Mouse (Mus musculus): ENCODE measurements around the gene Wnk2.
A peak's percentile ranks its signal among the peaks of the same experiment; 100 is the strongest.
"Not testable (repeated sequence)": the region's sequence is repeated elsewhere in the genome, so short reads cannot be mapped to it uniquely, and the experiment has no call there.

The Wnk2 gene

GRCm38 (mm10) chr13:49088874-49089273, 58.9 kb downstream of the Wnk2 start:
- DNase-seq, result peak; percentile 76

- DNase-seq, result peak; percentile 64
Observed at GRCm38 (mm10) chr13:49087420-49087819, 60.4 kb downstream of the Wnk2 start.

GRCm38 (mm10) chr13:49086431-49086830, 61.4 kb downstream of the Wnk2 start:
- no peak for DNase-seq

GRCm38 (mm10) chr13:49085211-49085610, 62.6 kb downstream of the Wnk2 start:
- no peak for DNase-seq

GRCm38 (mm10) chr13:49084781-49085180, 63.0 kb downstream of the Wnk2 start:
- DNase-seq, result no peak

GRCm38 (mm10) chr13:49083941-49084340, 63.9 kb downstream of the Wnk2 start:
- DNase-seq, result no peak

DNA sequence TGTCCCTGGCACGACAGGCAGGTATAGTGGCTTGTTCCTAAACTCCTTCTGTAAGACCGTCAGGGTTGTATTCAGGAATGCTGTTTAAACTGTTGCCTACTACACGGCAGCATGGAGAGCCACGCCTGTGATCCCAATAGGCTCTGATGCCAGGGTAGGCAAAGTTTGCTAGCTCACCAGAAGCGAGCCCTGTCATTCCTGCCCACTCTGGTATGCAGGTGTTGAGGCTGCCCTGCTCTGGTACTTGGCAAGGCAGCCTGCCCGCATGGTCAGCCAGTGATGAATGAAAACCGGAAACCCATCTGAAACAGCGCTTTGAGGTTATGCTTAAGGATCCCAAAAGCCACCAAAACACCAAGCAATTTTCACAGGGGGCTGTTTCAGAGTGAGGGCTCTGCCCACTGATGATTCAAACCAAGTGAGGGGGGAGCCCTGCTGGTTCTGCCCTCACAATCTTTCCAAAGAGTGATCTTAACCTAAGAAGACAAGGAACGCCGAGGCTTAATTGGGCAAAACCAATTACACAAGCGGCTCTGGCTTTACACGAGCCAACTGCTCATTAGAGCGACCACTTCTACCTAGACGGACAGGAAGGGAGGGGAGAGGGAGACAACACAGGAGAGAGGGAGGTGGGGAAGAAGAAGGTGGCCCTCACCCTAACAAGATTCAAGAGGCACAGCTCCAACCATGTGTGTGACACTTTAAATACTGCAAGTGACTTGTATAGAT, 65.5 kb downstream of the Wnk2 start:
- no peak for DNase-seq

DNA sequence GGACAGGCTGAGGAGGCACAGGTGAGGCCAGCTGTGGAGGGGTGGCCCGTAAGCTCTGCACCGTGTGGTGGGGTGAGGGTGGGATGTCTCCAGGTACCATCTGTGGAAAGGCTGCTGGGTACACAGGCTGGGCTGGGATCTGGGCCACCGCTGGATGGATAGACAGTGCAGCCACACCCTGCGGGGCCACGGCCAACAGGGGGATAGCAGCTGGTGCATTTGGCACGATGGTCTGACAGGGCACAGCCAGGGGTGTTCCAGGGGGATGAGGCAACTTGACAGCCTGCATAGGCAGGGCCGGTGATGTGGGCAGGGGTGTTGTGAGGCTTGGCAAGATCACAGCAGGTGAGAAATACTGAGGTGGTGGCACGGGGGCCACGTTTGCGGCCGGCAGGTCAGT, 71.6 kb downstream of the Wnk2 start:
- no peak for DNase-seq

GRCm38 (mm10) chr13:49075377-49075776, 72.4 kb downstream of the Wnk2 start:
- DNase-seq, result no peak

GRCm38 (mm10) chr13:49073295-49073694, 74.5 kb downstream of the Wnk2 start:
- DNase-seq, result no peak

DNA sequence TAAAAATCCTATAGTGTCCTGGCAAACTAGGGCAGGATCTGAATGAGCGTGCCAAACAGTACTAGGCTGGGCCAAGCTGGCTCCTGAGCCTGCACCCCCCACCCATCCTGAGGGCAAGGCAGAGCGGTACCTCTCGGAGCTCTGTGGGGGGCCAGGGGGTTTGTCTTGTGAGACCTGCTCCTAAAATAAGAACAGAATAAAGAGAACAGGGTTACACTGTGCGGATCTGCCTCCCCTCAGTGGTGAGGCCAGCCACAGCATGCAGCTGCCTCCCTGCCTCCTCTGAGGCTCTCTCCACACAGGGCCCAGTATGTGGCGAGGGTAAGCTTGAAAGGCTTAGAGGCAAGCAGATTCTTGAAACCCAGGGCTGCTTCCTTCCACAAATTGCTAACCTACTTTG, 76.0 kb downstream of the Wnk2 start:
- no peak for DNase-seq

DNA sequence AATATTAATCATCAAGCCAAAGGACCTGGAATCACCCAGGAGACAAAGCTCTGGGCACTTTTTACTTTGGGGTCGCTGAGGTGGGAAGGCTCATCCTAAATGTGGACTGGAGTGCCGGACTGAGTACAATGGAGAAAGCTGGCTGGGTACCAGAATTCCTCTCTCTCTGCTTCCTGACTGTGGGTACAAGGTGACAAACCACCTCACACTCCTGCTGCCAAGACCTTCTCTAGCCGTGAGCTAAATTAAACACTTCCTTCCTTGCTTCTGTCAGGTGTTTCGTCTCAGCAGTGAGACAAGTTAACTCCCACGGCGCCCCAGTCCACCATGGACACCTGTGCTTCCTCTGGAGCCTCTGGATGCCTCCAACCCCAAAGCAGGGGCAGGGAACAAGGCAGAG, 77.8 kb downstream of the Wnk2 start:
- no peak for DNase-seq

GRCm38 (mm10) chr13:49069393-49069792, 78.4 kb downstream of the Wnk2 start:
- DNase-seq, result no peak

DNA sequence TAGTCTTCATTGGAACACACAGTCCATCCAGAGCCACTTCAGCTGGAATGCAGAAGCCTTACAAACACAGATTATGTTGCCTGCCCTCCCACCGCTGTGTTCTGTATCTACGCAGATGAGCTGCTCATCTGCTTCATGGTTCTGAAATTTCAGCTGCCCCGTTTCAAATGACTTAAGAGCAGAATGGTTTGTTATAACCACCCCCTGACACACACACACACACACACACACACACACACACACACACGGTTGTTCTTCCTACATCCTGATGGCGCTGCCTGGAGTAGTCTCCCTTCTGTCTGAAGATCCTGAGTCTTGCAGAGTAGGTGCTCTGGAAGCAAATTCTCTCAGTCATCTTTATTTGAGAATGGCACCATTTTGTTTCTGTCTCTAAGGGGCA, 83.6 kb downstream of the Wnk2 start:
- DNase-seq, result no peak

DNA sequence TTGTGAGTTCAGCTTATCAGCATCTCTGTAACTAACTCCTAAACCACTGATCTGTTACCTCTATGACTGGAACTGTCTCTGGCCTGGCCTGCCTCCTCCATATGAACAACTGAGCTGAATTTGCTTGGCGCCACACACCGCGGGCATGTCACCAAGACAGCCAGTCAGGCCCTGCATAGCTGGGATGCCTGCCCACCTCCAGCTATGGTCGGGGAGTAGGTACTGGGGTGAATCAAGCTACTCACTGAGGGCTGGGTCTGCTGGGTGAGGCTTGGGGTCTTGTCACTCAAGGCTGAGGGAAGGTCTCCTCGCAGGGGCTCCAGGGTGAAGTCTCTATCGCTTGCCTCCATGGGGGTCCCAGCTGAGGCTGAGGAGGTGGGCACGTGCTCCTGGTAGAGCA, 87.4 kb downstream of the Wnk2 start:
- DNase-seq, result no peak

- DNase-seq, result peak; percentile 67
Observed at GRCm38 (mm10) chr13:49058528-49058927, 89.3 kb downstream of the Wnk2 start.

DNA sequence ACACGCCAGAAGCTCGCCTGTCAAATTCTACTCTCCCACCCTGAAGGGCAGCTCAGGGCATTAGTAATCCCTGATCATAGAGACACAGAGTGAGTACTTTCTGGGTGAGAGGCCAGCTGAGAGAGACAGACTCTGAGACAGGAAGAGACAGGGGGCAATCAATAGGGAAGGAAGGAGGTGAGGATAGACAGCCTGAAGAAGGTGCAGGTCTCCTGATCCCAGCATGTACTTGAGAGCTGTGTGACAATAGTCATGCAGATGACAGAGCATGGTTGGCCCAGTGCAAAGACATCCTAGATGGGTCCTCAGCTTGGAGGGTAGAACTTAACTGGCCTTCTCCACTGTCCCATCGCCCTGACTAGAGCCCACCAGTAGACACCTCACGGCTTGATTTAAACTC, 91.5 kb downstream of the Wnk2 start:
- DNase-seq, result no peak

DNA sequence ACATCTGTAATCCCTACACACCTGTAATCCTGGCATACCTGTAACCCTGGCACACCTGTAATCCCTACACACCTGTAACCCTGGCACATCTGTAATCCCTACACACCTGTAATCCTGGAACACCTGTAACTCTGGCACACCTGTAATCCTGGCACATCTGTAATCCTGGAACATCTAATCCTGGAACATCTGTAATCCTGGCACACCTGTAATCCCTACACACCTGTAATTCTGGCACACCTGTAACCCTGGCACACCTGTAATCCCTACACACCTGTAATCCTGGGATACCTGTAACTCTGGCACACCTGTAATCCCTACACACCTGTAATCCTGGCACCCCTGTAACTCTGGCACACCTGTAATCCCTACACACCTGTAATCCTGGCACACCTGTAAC, 93.1 kb downstream of the Wnk2 start:
- DNase-seq, result not testable (repeated sequence)

DNA sequence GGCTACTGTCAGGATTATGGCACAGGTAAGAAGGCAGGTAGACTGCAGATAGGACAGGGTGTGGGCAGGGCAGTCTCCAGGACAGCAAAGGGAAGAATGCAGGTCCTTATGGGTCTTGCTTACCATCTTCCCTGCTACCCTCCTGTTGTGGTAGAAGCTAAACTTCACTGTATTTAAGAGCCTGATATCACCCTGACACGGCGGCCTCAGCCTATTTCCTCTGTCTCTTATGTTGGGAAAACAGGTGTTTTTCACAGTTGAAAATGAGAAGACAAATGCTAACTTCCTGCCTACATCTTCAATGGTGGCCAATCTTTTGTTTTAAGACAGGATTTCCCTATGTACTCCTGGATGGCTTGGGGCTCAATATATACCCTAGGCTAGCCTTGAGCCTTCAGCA, 94.5 kb downstream of the Wnk2 start:
- no peak for DNase-seq

DNA sequence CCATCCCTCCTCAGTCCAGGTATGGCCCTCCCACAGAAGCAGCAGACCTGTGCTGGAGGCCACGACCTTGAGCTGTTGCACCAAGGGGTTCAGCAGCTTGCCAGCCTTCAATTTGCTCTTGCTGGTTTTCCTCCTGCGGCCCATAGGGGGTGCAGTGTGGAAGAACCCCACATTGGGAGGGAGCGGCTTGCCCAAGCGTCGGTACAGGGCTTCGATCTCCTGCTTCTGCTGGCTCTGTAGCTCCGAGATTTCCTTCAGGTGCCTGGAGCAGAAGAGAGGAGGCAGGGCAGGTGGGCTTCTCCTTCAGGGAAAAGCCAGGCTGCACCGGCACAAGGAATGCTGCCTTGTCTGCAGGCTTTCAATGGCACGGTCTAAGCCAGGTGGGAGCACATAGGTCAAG, 95.3 kb downstream of the Wnk2 start:
- DNase-seq, result no peak

DNA sequence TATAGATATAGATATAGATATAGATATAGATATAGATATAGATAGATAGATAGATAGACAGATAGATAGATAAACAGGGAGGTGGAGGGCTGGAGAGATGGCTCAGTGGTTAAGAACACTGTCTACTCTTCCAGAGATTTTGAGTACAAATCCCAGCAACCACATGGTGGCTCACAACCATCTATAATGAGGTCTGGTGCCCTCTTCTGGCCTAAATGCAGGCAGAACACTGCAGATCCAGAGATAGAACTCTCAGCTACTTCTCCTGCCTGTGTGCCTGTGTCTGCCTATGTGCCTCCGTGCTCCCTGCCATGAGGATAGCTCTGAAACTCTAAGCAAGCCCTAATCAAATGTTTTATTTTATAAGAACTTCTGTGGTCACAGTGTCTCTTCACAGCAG, 100.4 kb downstream of the Wnk2 start:
- no peak for DNase-seq

DNA sequence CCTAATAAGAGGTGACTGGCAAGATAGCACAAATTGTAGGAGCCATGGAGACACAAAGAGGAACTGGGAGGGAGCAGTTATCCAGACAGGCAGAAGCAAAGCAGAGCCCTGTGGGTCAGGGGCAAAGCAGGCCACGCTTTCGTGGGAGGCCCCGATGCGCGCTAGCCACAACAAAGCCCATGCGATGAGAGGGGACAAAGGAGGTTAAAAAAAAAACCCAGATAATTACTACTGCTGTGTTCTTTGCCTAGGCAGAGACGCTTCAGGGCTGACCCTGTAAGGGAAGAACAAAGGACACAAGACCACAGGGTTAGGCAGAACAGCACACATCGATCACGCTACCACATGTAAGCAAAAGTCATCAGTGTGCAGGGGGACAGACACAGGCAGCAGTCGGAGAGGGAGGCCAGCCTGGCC, 103.7 kb downstream of the Wnk2 start:
- no peak for DNase-seq

GRCm38 (mm10) chr13:49042371-49042770, 105.4 kb downstream of the Wnk2 start:
- no peak for DNase-seq

DNA sequence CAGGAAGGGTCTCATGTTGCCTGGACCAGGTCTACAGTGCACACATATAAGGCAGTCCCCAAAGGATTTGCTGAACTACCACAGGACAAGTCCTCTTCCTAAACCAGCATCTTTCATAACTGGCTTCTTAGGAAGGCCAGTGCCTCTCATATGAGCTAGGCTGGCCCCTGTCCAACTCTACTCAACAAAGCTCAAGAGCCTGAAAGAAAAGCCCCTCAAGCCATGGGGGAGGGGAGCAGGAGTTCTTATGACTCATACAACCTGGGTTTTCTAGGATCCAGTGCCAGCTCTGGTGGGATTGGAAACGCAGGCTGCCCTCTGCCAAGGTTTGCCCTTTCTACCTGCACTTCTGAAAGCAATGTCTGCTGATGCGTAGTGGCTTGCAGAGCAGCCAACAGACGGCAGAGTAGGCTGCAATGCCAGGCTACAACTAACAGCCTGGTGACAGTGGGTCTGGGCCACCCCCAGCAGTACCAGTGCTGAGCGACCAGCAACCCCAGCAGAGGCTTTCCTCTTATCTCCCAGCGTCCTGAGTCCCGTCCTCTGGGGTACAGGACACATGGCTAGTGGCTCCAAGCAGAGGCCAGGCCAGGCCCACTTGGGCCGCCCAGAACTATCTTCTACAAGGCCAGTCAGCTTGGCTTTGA, 110.8 kb downstream of the Wnk2 start:
- DNase-seq, result peak; percentile 39

DNA sequence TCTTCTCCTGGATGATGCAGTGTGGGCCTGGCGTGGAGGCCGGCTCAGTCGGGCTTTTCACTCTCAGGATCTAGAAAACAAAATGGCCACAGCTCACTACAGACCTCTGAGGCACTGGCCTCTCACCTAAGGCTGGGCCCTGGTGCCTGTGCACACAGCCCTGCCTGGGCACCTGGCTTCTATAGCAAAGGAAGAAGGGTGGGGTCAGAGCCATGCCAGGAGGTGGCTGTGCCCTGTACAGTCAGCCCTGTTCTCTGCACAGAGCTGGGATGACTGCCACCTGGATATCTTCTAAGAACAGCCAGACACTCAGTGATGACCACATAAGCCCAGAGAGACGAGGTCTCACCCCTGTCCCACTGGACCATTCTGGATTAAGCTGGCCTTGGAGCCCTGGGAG, 111.4 kb downstream of the Wnk2 start:
- no peak for DNase-seq
